Mouse (Mus musculus): ENCODE results near the gene Msmo1. TPM values are rescaled to one million over a fixed set of nuclear protein-coding genes. Genes with fewer than 3 reads are reported as not detected.

Msmo1 gene
- 6.4 TPM in 1 of 2 replicates, not detected in the other for polyA plus RNA-seq (2012; ENCODE audit: insufficient read depth, low replicate concordance)

GRCm38 (mm10) chr8:64733271-64733943 is at the start of gene Msmo1:
Msmo1 (minus strand) TSS chr8:64733792.
- no peaks in the 10 kb centered on the region for H3K9me3 ChIP-seq
- H3K36me3 ChIP-seq (replicated peaks; ENCODE audit: low read length) = peaks cover 28% of the 10 kb centered on the region
- H3K4me1 ChIP-seq = peaks cover 75% of the 10 kb centered on the region
- H3K4me3 ChIP-seq (replicated peaks) = peak within 1 kb of the TSS; percentile 100
- no peaks in the 10 kb centered on the region for H3K27me3 ChIP-seq (replicated peaks)
- TF ChIP-seq GATA1 (IDR thresholded peaks at IDR 0.05; ENCODE audit: borderline replicate concordance, low read length) (no peak), FLI1 (IDR thresholded peaks at IDR 0.05; ENCODE audit: low read length) (no peak; the same call in 1 of the 2 replicates)

GRCm38 (mm10) chr8:64781947-64782346 is 48.4 kb upstream of the Msmo1 start:
- Histone ChIP-seq H3K4me3 (replicated peaks) (no peak overlapping the region), H3K9me3 (no peaks in the 10 kb centered on the region), H3K4me1 (peaks cover 35% of the 10 kb centered on the region), H3K27me3 (replicated peaks) (no peaks in the 10 kb centered on the region), H3K36me3 (replicated peaks; ENCODE audit: low read length) (peaks cover 29% of the 10 kb centered on the region)
- TF ChIP-seq GATA1 (IDR thresholded peaks at IDR 0.05; ENCODE audit: borderline replicate concordance, low read length) = no peak
- no peak for TF ChIP-seq FLI1 (IDR thresholded peaks at IDR 0.05; ENCODE audit: low read length)

GRCm38 (mm10) chr8:64777925-64778324 is 44.3 kb upstream of the Msmo1 start:
- TF ChIP-seq FLI1 (IDR thresholded peaks at IDR 0.05; ENCODE audit: low read length) = no peak
- TF ChIP-seq GATA1 (IDR thresholded peaks at IDR 0.05; ENCODE audit: borderline replicate concordance, low read length) = no peak
- peaks cover 15% of the 10 kb centered on the region for H3K4me1 ChIP-seq
- H3K27me3 ChIP-seq (replicated peaks) = no peaks in the 10 kb centered on the region
- H3K4me3 ChIP-seq (replicated peaks) = no peak overlapping the region
- H3K9me3 ChIP-seq = no peaks in the 10 kb centered on the region
- H3K36me3 ChIP-seq (replicated peaks; ENCODE audit: low read length) = peaks cover 37% of the 10 kb centered on the region

- H3K27me3 ChIP-seq (replicated peaks) = no peaks in the 10 kb centered on the region
- H3K9me3 ChIP-seq = no peaks in the 10 kb centered on the region
- H3K4me3 ChIP-seq (replicated peaks) = no peak overlapping the region
- TF ChIP-seq FLI1 (IDR thresholded peaks at IDR 0.05; ENCODE audit: low read length) = no peak
- TF ChIP-seq GATA1 (IDR thresholded peaks at IDR 0.05; ENCODE audit: borderline replicate concordance, low read length) = no peak
- no peaks in the 10 kb centered on the region for H3K4me1 ChIP-seq
- H3K36me3 ChIP-seq (replicated peaks; ENCODE audit: low read length) = peaks cover 41% of the 10 kb centered on the region
Measured at GRCm38 (mm10) chr8:64774136-64774535, 40.5 kb upstream of the Msmo1 start.

- Histone ChIP-seq H3K4me1 (peaks cover 8% of the 10 kb centered on the region), H3K9me3 (no peaks in the 10 kb centered on the region), H3K36me3 (replicated peaks; ENCODE audit: low read length) (peaks cover 33% of the 10 kb centered on the region), H3K27me3 (replicated peaks) (no peaks in the 10 kb centered on the region), H3K4me3 (replicated peaks) (no peak overlapping the region)
- TF ChIP-seq FLI1 (IDR thresholded peaks at IDR 0.05; ENCODE audit: low read length) = no peak
- no peak for TF ChIP-seq GATA1 (IDR thresholded peaks at IDR 0.05; ENCODE audit: borderline replicate concordance, low read length)
Measured at GRCm38 (mm10) chr8:64770814-64771213, 37.2 kb upstream of the Msmo1 start.

GRCm38 (mm10) chr8:64769586-64769985 is 36.0 kb upstream of the Msmo1 start:
- no peaks in the 10 kb centered on the region for H3K27me3 ChIP-seq (replicated peaks)
- H3K4me3 ChIP-seq (replicated peaks) = no peak overlapping the region
- H3K4me1 ChIP-seq = peaks cover 13% of the 10 kb centered on the region
- H3K36me3 ChIP-seq (replicated peaks; ENCODE audit: low read length) = peaks cover 27% of the 10 kb centered on the region
- no peaks in the 10 kb centered on the region for H3K9me3 ChIP-seq
- TF ChIP-seq GATA1 (IDR thresholded peaks at IDR 0.05; ENCODE audit: borderline replicate concordance, low read length) = no peak
- TF ChIP-seq FLI1 (IDR thresholded peaks at IDR 0.05; ENCODE audit: low read length) = no peak

- Histone ChIP-seq H3K4me1 (peaks cover 20% of the 10 kb centered on the region), H3K27me3 (replicated peaks) (no peaks in the 10 kb centered on the region), H3K9me3 (no peaks in the 10 kb centered on the region), H3K4me3 (replicated peaks) (no peak overlapping the region), H3K36me3 (replicated peaks; ENCODE audit: low read length) (peaks cover 32% of the 10 kb centered on the region)
- TF ChIP-seq FLI1 (IDR thresholded peaks at IDR 0.05; ENCODE audit: low read length) (no peak), GATA1 (IDR thresholded peaks at IDR 0.05; ENCODE audit: borderline replicate concordance, low read length) (no peak)
Measured at GRCm38 (mm10) chr8:64768645-64769044, 35.1 kb upstream of the Msmo1 start.

- no peaks in the 10 kb centered on the region for H3K27me3 ChIP-seq (replicated peaks)
- H3K4me1 ChIP-seq = peaks cover 20% of the 10 kb centered on the region
- H3K9me3 ChIP-seq = no peaks in the 10 kb centered on the region
- TF ChIP-seq FLI1 (IDR thresholded peaks at IDR 0.05; ENCODE audit: low read length) = no peak
- TF ChIP-seq GATA1 (IDR thresholded peaks at IDR 0.05; ENCODE audit: borderline replicate concordance, low read length) = no peak
- H3K36me3 ChIP-seq (replicated peaks; ENCODE audit: low read length) = peaks cover 33% of the 10 kb centered on the region
- no peak overlapping the region for H3K4me3 ChIP-seq (replicated peaks)
Measured at GRCm38 (mm10) chr8:64767047-64767446, 33.5 kb upstream of the Msmo1 start.

GRCm38 (mm10) chr8:64764075-64764474 is 30.5 kb upstream of the Msmo1 start:
- H3K27me3 ChIP-seq (replicated peaks) = no peaks in the 10 kb centered on the region
- peaks cover 25% of the 10 kb centered on the region for H3K36me3 ChIP-seq (replicated peaks; ENCODE audit: low read length)
- H3K9me3 ChIP-seq = no peaks in the 10 kb centered on the region
- peaks cover 26% of the 10 kb centered on the region for H3K4me1 ChIP-seq
- TF ChIP-seq GATA1 (IDR thresholded peaks at IDR 0.05; ENCODE audit: borderline replicate concordance, low read length) (no peak), FLI1 (IDR thresholded peaks at IDR 0.05; ENCODE audit: low read length) (no peak)
- H3K4me3 ChIP-seq (replicated peaks) = no peak overlapping the region

- TF ChIP-seq GATA1 (IDR thresholded peaks at IDR 0.05; ENCODE audit: borderline replicate concordance, low read length) (no peak), FLI1 (IDR thresholded peaks at IDR 0.05; ENCODE audit: low read length) (no peak)
- Histone ChIP-seq H3K4me1 (peaks cover 26% of the 10 kb centered on the region), H3K36me3 (replicated peaks; ENCODE audit: low read length) (peaks cover 27% of the 10 kb centered on the region), H3K27me3 (replicated peaks) (no peaks in the 10 kb centered on the region), H3K9me3 (no peaks in the 10 kb centered on the region), H3K4me3 (replicated peaks) (no peak overlapping the region)
Measured at GRCm38 (mm10) chr8:64762751-64763150, 29.2 kb upstream of the Msmo1 start.

Measured in megakaryocyte, embryonic 14.5 days (primary cell).